Mouse (Mus musculus) liver, adult 2 months (tissue): Measurements from ENCODE around the gene Rab11a. TPM values are rescaled to one million over a fixed set of nuclear protein-coding genes. Genes with fewer than 3 reads are reported as not detected.

ENCODE experiments used
- DNase-seq: peaks from one replicate; pipeline ENCODE4 v3.0.0-alpha.2; 2011; ENCODE audit warnings: low read depth, low spot score; ENCODE audit errors: extremely low read depth
- H3K27ac ChIP-seq: fragments of 200-500 bp; replicated peaks from 2 replicates; pipeline ENCODE4 v1.5.1; 2012; ENCODE audit warnings: low read depth, mild to moderate bottlenecking, control low read depth, inconsistent platforms, low read length; ENCODE audit not compliant: insufficient read depth
- H3K27me3 ChIP-seq: fragments of 200-500 bp; 2 replicates; pipeline ENCODE4 v1.6.1; 2012; ENCODE audit warnings: mild to moderate bottlenecking, moderate library complexity, low read length, inconsistent platforms; ENCODE audit not compliant: control insufficient read depth, insufficient read depth
- H3K36me3 ChIP-seq: fragments of 200-500 bp; 2 replicates; pipeline ENCODE4 v1.6.1; 2012; ENCODE audit warnings: low read length, inconsistent platforms; ENCODE audit not compliant: control insufficient read depth, insufficient read depth
- H3K4me1 ChIP-seq: fragments of 200-500 bp; 2 replicates; pipeline ENCODE4 v1.6.1; 2011; ENCODE audit warnings: low read length; ENCODE audit not compliant: control insufficient read depth, insufficient read depth
- H3K4me3 ChIP-seq: fragments of 200-500 bp; 2 replicates; pipeline ENCODE4 v1.5.1; 2011; ENCODE audit warnings: low read depth, mild to moderate bottlenecking, control low read depth, low read length, moderate library complexity; ENCODE audit not compliant: insufficient read depth
- H3K79me2 ChIP-seq: fragments of 200-500 bp; 2 replicates; pipeline ENCODE4 v1.6.1; 2012; ENCODE audit warnings: inconsistent platforms, mild to moderate bottlenecking, low read length, moderate library complexity; ENCODE audit not compliant: control insufficient read depth, insufficient read depth
- H3K9ac ChIP-seq: fragments of 200-500 bp; 2 replicates; pipeline ENCODE4 v1.6.1; 2012; ENCODE audit warnings: low read depth, mild to moderate bottlenecking, control low read depth, inconsistent platforms, low read length
- CTCF ChIP-seq: fragments of 200-500 bp; IDR thresholded peaks from 2 replicates; pipeline ENCODE4 v1.5.1; 2011; ENCODE audit warnings: low read depth, low read length, control low read depth
- POLR2A ChIP-seq: fragments of 200-500 bp; IDR thresholded peaks from 2 replicates; pipeline ENCODE4 v1.6.1; 2011; ENCODE audit warnings: low read length, control low read depth; ENCODE audit not compliant: insufficient read depth; ENCODE audit errors: extremely low read depth
- WGBS: fragments of 180-500 bp; shearing (Covaris S2); methylation state at CpG from one replicate; pipeline ENCODE4 v1.1.7; 2018; 5-methylcytosine and 5-hydroxymethylcytosine counted together
- polyA plus RNA-seq: library from polyadenylated mRNA; depleted of rRNA; stranded (reverse); fragments of >200 nt; gene quantifications from 2 replicates; pipeline ENCODE4 v1.2.3, GENCODE M21; 2012; rRNA removed
- total RNA-seq: library from RNA; depleted of rRNA; stranded (reverse); fragments of >200 nt; gene quantifications from 2 replicates; pipeline ENCODE4 v1.2.3, GENCODE M21; 2014; rRNA removed

Gene Rab11a
- total and polyA plus RNA-seq, 2 experiments = 57.7 to 81.2 TPM

DNA sequence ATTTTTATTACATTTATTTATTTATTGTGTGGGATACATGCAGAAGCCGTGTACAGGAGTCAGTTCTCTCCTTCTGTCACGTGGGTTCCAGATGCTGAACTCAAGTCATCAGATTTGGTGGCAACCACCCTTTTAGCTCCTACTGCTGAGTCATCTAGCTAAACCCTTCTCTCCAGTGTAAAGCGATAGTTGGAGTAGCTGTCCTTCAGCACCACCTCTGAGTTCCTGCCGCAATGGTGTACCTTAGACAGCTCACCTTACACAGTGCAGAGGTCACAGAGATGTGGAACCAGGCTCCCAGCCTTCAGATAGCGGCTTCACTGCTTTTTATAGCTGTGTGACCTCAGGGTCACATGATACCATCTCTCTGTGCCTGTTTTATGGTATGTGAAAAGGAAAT is 70.0 kb downstream of the Rab11a start:
- Histone ChIP-seq H3K9ac (no peak overlapping the region), H3K4me3 (no peak overlapping the region), H3K27ac (no peak overlapping the region), H3K4me1 (no peaks in the 10 kb centered on the region; the same call in 1 of the 2 replicates), H3K36me3 (no peaks in the 10 kb centered on the region), H3K27me3 (no peaks in the 10 kb centered on the region), H3K79me2 (no peaks in the 10 kb centered on the region)
- no peak for TF ChIP-seq POLR2A
- no peak for TF ChIP-seq CTCF
- 7% methylated on average over 5 of the region's 5 CpGs for WGBS
- DNase-seq = peak; percentile 13

DNA sequence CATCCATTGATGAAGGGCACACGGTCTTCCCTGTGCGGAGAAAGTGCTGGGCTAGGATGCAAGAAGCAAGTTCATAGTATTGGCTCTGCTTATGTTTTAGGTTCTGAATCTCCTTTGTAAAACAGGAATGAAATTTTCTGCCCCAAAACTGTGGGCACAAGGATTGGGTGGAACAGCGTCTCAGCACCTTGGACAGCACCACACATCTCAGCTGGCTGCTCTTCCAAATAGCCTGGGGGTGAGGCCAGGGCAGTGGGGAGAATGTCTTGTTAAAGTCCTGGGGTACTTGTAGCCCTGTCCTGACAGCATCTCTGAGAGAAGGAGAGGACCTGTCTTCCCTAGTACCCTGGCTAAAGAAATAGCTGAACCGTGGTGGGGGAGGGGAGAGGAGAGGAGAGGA is 71.0 kb downstream of the Rab11a start:
- Histone ChIP-seq H3K36me3 (no peaks in the 10 kb centered on the region), H3K4me3 (no peak overlapping the region), H3K4me1 (no peaks in the 10 kb centered on the region; the same call in 1 of the 2 replicates), H3K79me2 (no peaks in the 10 kb centered on the region), H3K27me3 (no peaks in the 10 kb centered on the region), H3K9ac (no peak overlapping the region), H3K27ac (no peak overlapping the region)
- DNase-seq = peak; percentile 2
- WGBS = 30% methylated on average over 4 of the region's 4 CpGs
- TF ChIP-seq POLR2A (no peak), CTCF (no peak)

Other genes with a start within 250 kb of the Rab11a start
- gene Dennd4a, start 73.6 kb upstream of the Rab11a start, total RNA-seq = 17.1 and 22.4 TPM in 2 replicates
- 7.0 and 8.0 TPM in 2 replicates for gene Dennd4a, start 73.6 kb upstream of the Rab11a start, polyA plus RNA-seq
- not detected in 2 replicates for gene Slc24a1, start 213.8 kb upstream of the Rab11a start, total RNA-seq
- not detected in 2 replicates for gene Slc24a1, start 213.8 kb upstream of the Rab11a start, polyA plus RNA-seq
- gene Ints14, start 223.1 kb upstream of the Rab11a start, total RNA-seq = 5.4 and 6.7 TPM in 2 replicates
- 4.7 and 5.7 TPM in 2 replicates for gene Ints14, start 223.1 kb upstream of the Rab11a start, polyA plus RNA-seq